Mouse (Mus musculus) right cerebral cortex, adult 18-20 months (tissue): ENCODE data around the gene Gtf2ird1.

Experiments
- DNase-seq: peaks from one replicate; pipeline ENCODE4 v3.0.0; 2022; ENCODE audit warnings: mixed read lengths

Gene Gtf2ird1

GRCm38 (mm10) chr5:134310201-134310600 is 146.3 kb downstream of the Gtf2ird1 start:
- DNase-seq = no peak

GRCm38 (mm10) chr5:134309345-134309744 is 147.2 kb downstream of the Gtf2ird1 start:
- DNase-seq = no peak
